Mouse (Mus musculus): Measurements from ENCODE around the gene Fga.

- TF ChIP-seq CTCF (IDR thresholded peaks at IDR 0.05; ENCODE audit: borderline replicate concordance, insufficient read depth, low read depth, low read length) (no peak), POLR2A (IDR thresholded peaks at IDR 0.05; ENCODE audit: borderline replicate concordance, insufficient read depth, low read length) (no peak)
These were observed 44.4 kb downstream of the Fga start for GRCm38 (mm10) chr3:83070231-83070630.

Data from cerebellum, adult 2 months (tissue).